Mouse (Mus musculus) heart, adult 2 months (tissue): ENCODE results near the gene Gm3371.
"Not testable (repeated sequence)": the region's sequence is repeated elsewhere in the genome, so short reads cannot be mapped to it uniquely, and the experiment has no call there.

Source experiments
- CTCF ChIP-seq: fragments of 200-600 bp; IDR thresholded peaks from 2 replicates; pipeline ENCODE4 v1.8.1; 2022; ENCODE audit warnings: antibody characterized with exemption, mild to moderate bottlenecking, moderate library complexity
- EP300 ChIP-seq: fragments of 200-500 bp; IDR thresholded peaks from 2 replicates; pipeline ENCODE4 v1.6.1; 2011; ENCODE audit warnings: low read depth, low read length, control low read depth; ENCODE audit not compliant: insufficient read depth

GRCm38 (mm10) chr14:44384233-44384632, 26.3 kb downstream of the Gm3371 start:
- TF ChIP-seq EP300, CTCF: not testable (repeated sequence)
